In genomic region chr10:12866971-12867732, GRCm38 (mm10) we compare ENCODE assay signal across 8 mouse cellular contexts. TPM values are rescaled to one million over a fixed set of nuclear protein-coding genes. Genes with fewer than 3 reads are reported as not detected.
DNase-seq lines count a peak whose midpoint lies in the region.

No protein-coding gene starts in this region.

- DNase-seq in urinary bladder, adult 2 months (ENCODE audit: low spot score): peak; percentile 42
- DNase-seq in urinary bladder, postnatal 10 days (ENCODE audit: low spot score): no peak
- DNase-seq in cerebellum, postnatal 25 days: peak; percentile 39 to 44
- DNase-seq in heart, adult 18-20 months: peak; percentile 48 to 59
- DNase-seq in kidney, adult 9 months: peak; percentile 20
- peak; percentile 43 for DNase-seq in lung, postnatal 14 days
- DNase-seq in retina, embryonic 14.5 days (ENCODE audit: low spot score): peak; percentile 59
- DNase-seq in right cerebral cortex, postnatal 14 days: no peak

RNA-seq across cellular contexts. Expression of gene Utrn, which starts 2.0 kb away (rescaled TPM):
- 41.1 and 53.0 TPM in 2 replicates for polyA plus RNA-seq in urinary bladder, adult 2 months (2012; rRNA removed)
- 10 to 100 TPM; 66.8 to 67.5 TPM for total RNA-seq in heart, adult 18-20 months (2021)

Comparison
In these comparisons a context has a peak if more than half of its experiments do, and no peak if none do; other contexts are left out.
1. DNase-seq: peak in urinary bladder, adult 2 months (single experiment), cerebellum, postnatal 25 days (2 of 2), heart, adult 18-20 months (2 of 2), kidney, adult 9 months (single experiment), lung, postnatal 14 days (single experiment) and retina, embryonic 14.5 days (single experiment); none in urinary bladder, postnatal 10 days (single experiment) and right cerebral cortex, postnatal 14 days (single experiment).